Mouse (Mus musculus) bone marrow, adult 2 months (tissue): ENCODE measurements around the gene Pigu.

Source experiments
- CTCF ChIP-seq: fragments of 200-500 bp; IDR thresholded peaks from 2 replicates; pipeline ENCODE4 v1.5.1; 2011; ENCODE audit warnings: low read length, control low read depth; ENCODE audit not compliant: control insufficient read depth, insufficient read depth
- POLR2A ChIP-seq: fragments of 200-500 bp; IDR thresholded peaks from 2 replicates; pipeline ENCODE4 v1.6.1; 2011; ENCODE audit warnings: low read depth, mild to moderate bottlenecking, control low read depth, low read length, borderline replicate concordance; ENCODE audit not compliant: control insufficient read depth

- no peak for TF ChIP-seq CTCF
- TF ChIP-seq POLR2A, result no peak
Measured at GRCm38 (mm10) chr2:155279163-155279562, 78.1 kb downstream of the Pigu start.
